12 mouse cellular contexts compared by ENCODE assay signal in the genomic region with DNA sequence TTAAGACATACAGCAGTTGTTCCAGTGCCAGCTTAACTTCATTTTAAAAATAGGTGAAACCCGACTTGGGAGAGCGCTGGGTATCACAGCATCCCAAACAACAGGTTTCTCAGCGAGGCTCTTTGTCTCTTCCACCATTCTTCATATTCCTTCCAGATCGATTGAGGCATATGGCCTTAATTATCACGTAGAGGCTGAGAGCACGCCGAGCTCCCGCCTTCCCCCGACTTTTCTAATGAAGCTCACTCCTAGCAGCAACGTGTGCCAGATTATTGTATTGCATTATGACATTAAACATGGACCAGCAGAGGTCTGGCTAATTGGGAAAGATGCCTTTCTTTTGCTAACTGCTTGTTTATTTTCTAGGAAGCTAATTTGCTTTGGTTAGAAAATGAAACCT.
DNase-seq lines count a peak whose midpoint lies in the region; ATAC-seq lines count a peak whose summit lies in the region.
"Had no signal": no experiment of that assay in that cellular context is flagged by ENCODE, and none has a peak within 500 bp of the region (broad histone marks: within the 10 kb centered on the region; RNA-seq: fewer than 3 reads in every experiment).

No protein-coding gene starts in this region.

- no peaks in the 10 kb centered on the region for H3K36me3 ChIP-seq in forebrain, embryonic 11.5 days (ENCODE audit: control insufficient read depth, insufficient read depth, low read length)
- no peaks in the 10 kb centered on the region for H3K36me3 ChIP-seq in forebrain, embryonic 10.5 days (replicated peaks)
- H3K36me3 ChIP-seq in embryonic facial prominence, embryonic 10.5 days (replicated peaks), result no peaks in the 10 kb centered on the region
- H3K36me3 ChIP-seq in hindbrain, embryonic 14.5 days (replicated peaks; ENCODE audit: control insufficient read depth, insufficient read depth), result no peaks in the 10 kb centered on the region
- H3K36me3 ChIP-seq in midbrain, embryonic 13.5 days, result no peaks in the 10 kb centered on the region
- H3K36me3 ChIP-seq in heart, embryonic 11.5 days (ENCODE audit: control insufficient read depth, insufficient read depth, low read length), result no peaks in the 10 kb centered on the region

- H3K4me1 ChIP-seq in forebrain, embryonic 11.5 days (replicated peaks; ENCODE audit: control insufficient read depth, insufficient read depth, low read length), result peaks cover 3% of the 10 kb centered on the region; the same call in 1 of the 2 replicates
- H3K4me1 ChIP-seq in forebrain, embryonic 10.5 days, result peaks cover 37% of the 10 kb centered on the region
- H3K4me1 ChIP-seq in embryonic facial prominence, embryonic 10.5 days, result peaks cover 14% of the 10 kb centered on the region
- H3K4me1 ChIP-seq in hindbrain, embryonic 14.5 days (replicated peaks; ENCODE audit: control insufficient read depth, insufficient read depth, low read length), result 0 out of 2 replicates have a peak, but pooled peaks cover 6% of the 10 kb centered on the region
- peaks cover 12% of the 10 kb centered on the region for H3K4me1 ChIP-seq in midbrain, embryonic 13.5 days (replicated peaks)
- no peaks in the 10 kb centered on the region for H3K4me1 ChIP-seq in heart, embryonic 11.5 days (ENCODE audit: control insufficient read depth, insufficient read depth, low read length)

- no peak overlapping the region for H3K4me3 ChIP-seq in forebrain, embryonic 11.5 days (ENCODE audit: low read depth, low read length)
- no peak overlapping the region for H3K4me3 ChIP-seq in forebrain, embryonic 10.5 days
- no peak overlapping the region for H3K4me3 ChIP-seq in embryonic facial prominence, embryonic 10.5 days
- no peak overlapping the region for H3K4me3 ChIP-seq in hindbrain, embryonic 14.5 days (replicated peaks; ENCODE audit: low read length)
- H3K4me3 ChIP-seq in midbrain, embryonic 13.5 days (replicated peaks), result no peak overlapping the region
- H3K4me3 ChIP-seq in heart, embryonic 11.5 days (ENCODE audit: low read depth, low read length), result no peak overlapping the region

- no peaks in the 10 kb centered on the region for H3K9me3 ChIP-seq in forebrain, embryonic 11.5 days (ENCODE audit: control insufficient read depth, low read length)
- H3K9me3 ChIP-seq in forebrain, embryonic 10.5 days, result no peaks in the 10 kb centered on the region
- no peaks in the 10 kb centered on the region for H3K9me3 ChIP-seq in embryonic facial prominence, embryonic 10.5 days
- no peaks in the 10 kb centered on the region for H3K9me3 ChIP-seq in hindbrain, embryonic 14.5 days (ENCODE audit: control insufficient read depth, low read length)
- no peaks in the 10 kb centered on the region for H3K9me3 ChIP-seq in midbrain, embryonic 13.5 days
- no peaks in the 10 kb centered on the region for H3K9me3 ChIP-seq in heart, embryonic 11.5 days (replicated peaks; ENCODE audit: control insufficient read depth, low read length)

- peak; percentile 81 for ATAC-seq in forebrain, embryonic 11.5 days (replicated peaks; ENCODE audit: low FRiP score)
- ATAC-seq in hindbrain, embryonic 14.5 days (ENCODE audit: low FRiP score), result peak; percentile 57; the same call in 1 of the 2 replicates
- peak; percentile 45; the same call in 1 of the 2 replicates for ATAC-seq in midbrain, embryonic 13.5 days
- no peak for ATAC-seq in heart, embryonic 11.5 days (replicated peaks; ENCODE audit: insufficient number of reproducible peaks, low FRiP score, low TSS enrichment)

- 19% methylated on average over 10 of the region's 10 CpGs for WGBS in forebrain, embryonic 11.5 days
- WGBS in forebrain, embryonic 10.5 days, result 31% methylated on average over 10 of the region's 10 CpGs
- WGBS in embryonic facial prominence, embryonic 10.5 days, result 29% methylated on average over 10 of the region's 10 CpGs
- WGBS in hindbrain, embryonic 14.5 days, result 44% methylated on average over 10 of the region's 10 CpGs
- WGBS in midbrain, embryonic 13.5 days, result 39% methylated on average over 10 of the region's 10 CpGs
- 68% methylated on average over 10 of the region's 10 CpGs for WGBS in heart, embryonic 11.5 days (ENCODE audit: insufficient replicate concordance)

- H3K27me3 ChIP-seq in forebrain, embryonic 11.5 days (ENCODE audit: control insufficient read depth, insufficient read depth, low read length), result no peaks in the 10 kb centered on the region
- H3K27me3 ChIP-seq in forebrain, embryonic 10.5 days (ENCODE audit: poor library complexity, severe bottlenecking), result peaks cover 38% of the 10 kb centered on the region; the same call in 1 of the 2 replicates
- no peaks in the 10 kb centered on the region for H3K27me3 ChIP-seq in embryonic facial prominence, embryonic 10.5 days (replicated peaks; ENCODE audit: low read depth, poor library complexity, severe bottlenecking)
- H3K27me3 ChIP-seq in hindbrain, embryonic 14.5 days (ENCODE audit: control insufficient read depth, insufficient read depth, low read length), result no peaks in the 10 kb centered on the region
- H3K27me3 ChIP-seq in midbrain, embryonic 13.5 days, result no peaks in the 10 kb centered on the region
- H3K27me3 ChIP-seq in heart, embryonic 11.5 days (ENCODE audit: control insufficient read depth, insufficient read depth, low read length), result no peaks in the 10 kb centered on the region

- DNase-seq in forebrain, embryonic 11.5 days (ENCODE audit: low spot score), result peak; percentile 54
- no peak for DNase-seq in forebrain, embryonic 10.5 days (ENCODE audit: extremely low spot score, low spot score)
- peak; percentile 37 for DNase-seq in embryonic facial prominence, embryonic 10.5 days (ENCODE audit: low spot score)
- DNase-seq in hindbrain, embryonic 14.5 days (ENCODE audit: low spot score), result peak; percentile 51
- DNase-seq in adrenal gland, postnatal 10 days, result no peak
- DNase-seq in right cerebral cortex, adult 18-20 months, result no peak
- DNase-seq: cerebellum, adult 11-12 months; gastrocnemius, postnatal 14 days; heart, postnatal 10 days had no signal

- 0 out of 2 replicates have a peak overlapping the region, but pooled peaks have one; percentile 9 for H3K4me2 ChIP-seq in forebrain, embryonic 11.5 days (ENCODE audit: low read depth, low read length, severe bottlenecking)
- H3K4me2 ChIP-seq in hindbrain, embryonic 14.5 days (replicated peaks), result peak overlapping the region; percentile 30
- no peak overlapping the region for H3K4me2 ChIP-seq in midbrain, embryonic 13.5 days (replicated peaks)
- H3K4me2 ChIP-seq in heart, embryonic 11.5 days, result no peak overlapping the region

- no peak overlapping the region for H3K27ac ChIP-seq in forebrain, embryonic 11.5 days (ENCODE audit: low read depth, low read length)
- H3K27ac ChIP-seq in forebrain, embryonic 10.5 days, result no peak overlapping the region
- H3K27ac ChIP-seq in embryonic facial prominence, embryonic 10.5 days (replicated peaks), result no peak overlapping the region
- H3K27ac ChIP-seq in hindbrain, embryonic 14.5 days, result no peak overlapping the region
- no peak overlapping the region for H3K27ac ChIP-seq in midbrain, embryonic 13.5 days
- H3K27ac ChIP-seq in heart, embryonic 11.5 days (ENCODE audit: low read depth, low read length), result no peak overlapping the region
- H3K27ac ChIP-seq: macrophage had no signal

- H3K9ac ChIP-seq in forebrain, embryonic 11.5 days (ENCODE audit: low read length), result no peak overlapping the region
- H3K9ac ChIP-seq in hindbrain, embryonic 14.5 days, result no peak overlapping the region
- no peak overlapping the region for H3K9ac ChIP-seq in midbrain, embryonic 13.5 days (replicated peaks)
- no peak overlapping the region for H3K9ac ChIP-seq in heart, embryonic 11.5 days (ENCODE audit: low read depth, low read length)

Comparison
In these comparisons a context has a peak if more than half of its experiments do, and no peak if none do; other contexts are left out.
1. DNase-seq: peak in forebrain, embryonic 11.5 days (single experiment), embryonic facial prominence, embryonic 10.5 days (single experiment) and hindbrain, embryonic 14.5 days (single experiment); none in forebrain, embryonic 10.5 days (single experiment), adrenal gland, postnatal 10 days (single experiment) and right cerebral cortex, adult 18-20 months (single experiment).
2. H3K4me2 ChIP-seq: peak in forebrain, embryonic 11.5 days (single experiment) and hindbrain, embryonic 14.5 days (single experiment); none in midbrain, embryonic 13.5 days (single experiment) and heart, embryonic 11.5 days (single experiment).